Comparison of ENCODE assay signal across 1 mouse cellular context in the genomic region with DNA sequence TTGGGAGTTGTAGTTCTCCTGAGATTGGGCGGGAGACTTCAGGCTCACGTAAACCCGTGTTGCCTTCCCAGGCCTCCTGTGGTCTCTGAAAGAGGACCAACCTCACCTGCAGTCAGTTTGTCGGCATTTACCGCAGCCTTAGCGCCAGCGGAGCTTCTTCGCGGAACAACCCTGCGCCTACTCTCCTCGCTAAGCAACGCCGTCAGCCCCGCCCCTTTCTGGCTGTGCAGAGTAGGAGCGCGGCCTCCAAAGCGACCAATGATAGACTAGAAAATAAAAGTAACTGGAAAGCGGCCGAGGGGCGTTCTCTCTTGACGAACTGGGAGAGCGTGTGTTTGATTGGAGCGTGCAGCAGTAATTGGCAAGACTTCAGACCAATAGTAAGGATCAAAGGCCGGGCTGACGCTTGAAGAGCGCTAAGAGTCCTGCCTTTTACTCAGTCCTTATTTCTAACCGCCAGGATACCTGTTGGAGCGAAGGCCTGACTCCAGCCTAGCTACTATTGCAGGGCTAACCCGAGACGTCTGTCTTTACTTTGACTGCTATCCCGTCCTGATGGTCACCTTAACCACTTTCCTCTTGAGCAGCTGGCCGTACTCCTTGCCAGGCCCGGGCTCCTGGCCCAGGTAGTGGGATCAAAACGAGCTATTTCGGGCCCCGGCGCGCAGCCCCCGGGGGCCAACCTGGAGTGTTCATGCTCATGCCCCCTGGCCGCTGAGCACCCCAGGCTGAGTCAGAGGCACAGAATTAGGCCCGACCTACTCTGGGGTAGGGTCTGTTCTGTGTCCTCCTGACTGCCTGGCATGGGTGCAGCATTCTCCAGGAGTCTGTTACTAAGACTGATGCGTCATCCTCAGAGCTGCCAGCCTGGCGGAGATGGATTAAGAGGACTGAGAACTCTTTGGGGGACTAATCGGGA.
TF ChIP-seq lines count a peak whose summit lies in the region.

A gene (plus strand): TSS at position 77 of the 919 bp plus-strand sequence.
A gene (minus strand): TSS at position 198 of the 919 bp plus-strand sequence.

TF ChIP-seq in MEL, 35 proteins besides CTCF, POLR2A, EP300 and RAD21 (continued from another document):
- peak; percentile 92; the same call in 1 of the 2 replicates for TF ChIP-seq POLR2AphosphoS5 (IDR thresholded peaks at IDR 0.05; ENCODE audit: borderline replicate concordance, low read depth, low read length)
- TF ChIP-seq CHD2 (IDR thresholded peaks at IDR 0.05; ENCODE audit: low read length) = peak; percentile 28; the same call in 1 of the 2 replicates
- no peak for TF ChIP-seq MYC (IDR thresholded peaks at IDR 0.05; ENCODE audit: low read depth, low read length)
- peak; percentile 9; the same call in 1 of the 2 replicates for TF ChIP-seq E2F4 (IDR thresholded peaks at IDR 0.05; ENCODE audit: borderline replicate concordance, low read depth, low read length)
- peak; percentile 38; the same call in 1 of the 2 replicates for TF ChIP-seq MAX (IDR thresholded peaks at IDR 0.05; ENCODE audit: low read length)
- no peak for TF ChIP-seq GABPA (IDR thresholded peaks at IDR 0.05; ENCODE audit: low read depth, low read length)
- peak; percentile 54 for TF ChIP-seq SIN3A (IDR thresholded peaks at IDR 0.05; ENCODE audit: low read length)
